In the genomic region with DNA sequence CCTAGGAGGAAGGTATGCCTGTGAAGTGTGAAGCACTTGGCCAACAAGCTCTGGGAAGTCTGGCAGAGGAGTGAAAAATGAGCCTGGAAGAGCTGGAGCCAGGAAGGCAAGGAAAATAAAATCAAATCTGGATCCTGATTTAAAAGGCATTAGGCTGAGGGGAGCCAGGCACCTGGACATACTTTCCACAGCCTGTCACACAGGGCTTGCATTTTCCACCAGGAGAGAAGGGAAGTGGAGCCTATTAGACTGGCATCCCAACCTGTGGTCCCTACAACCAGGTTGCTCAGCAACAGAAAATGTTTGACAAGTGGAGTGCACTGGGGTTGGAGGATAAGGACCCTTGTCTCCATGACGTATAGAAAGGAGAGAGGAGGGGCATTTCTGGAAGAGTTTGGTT, we compare ENCODE assay signal across 25 mouse cellular contexts.
DNase-seq lines count a peak whose midpoint lies in the region; ATAC-seq lines count a peak whose summit lies in the region.
"Had no signal": no experiment of that assay in that cellular context is flagged by ENCODE, and none has a peak within 500 bp of the region (broad histone marks: within the 10 kb centered on the region; RNA-seq: fewer than 3 reads in every experiment).

No protein-coding gene starts in this region.

- ATAC-seq in embryonic facial prominence, embryonic 14.5 days (ENCODE audit: low read depth) = peak; percentile 73
- ATAC-seq in limb, embryonic 12.5 days (ENCODE audit: insufficient number of reproducible peaks, insufficient read depth, low FRiP score, low TSS enrichment, low read depth) = peak; percentile 42; the same call in 1 of the 2 replicates
- peak; percentile 80; the same call in 1 of the 2 replicates for ATAC-seq in limb, embryonic 13.5 days (ENCODE audit: low FRiP score, low read depth)
- ATAC-seq: activated CD4-positive, CD25-positive, alpha-beta regulatory T cell, adult 4 months; forebrain, embryonic 14.5 days; forebrain, postnatal 0 days; hindbrain, postnatal 0 days; inflammation-experienced regulatory T-cells, adult 6 months had no signal

- H3K4me2 ChIP-seq in embryonic facial prominence, embryonic 14.5 days (ENCODE audit: low read depth, low read length) = no peak overlapping the region
- no peak overlapping the region for H3K4me2 ChIP-seq in limb, embryonic 12.5 days
- no peak overlapping the region for H3K4me2 ChIP-seq in limb, embryonic 13.5 days (replicated peaks)
- H3K4me2 ChIP-seq: embryonic facial prominence, embryonic 13.5 days; heart, embryonic 13.5 days; hindbrain, embryonic 14.5 days had no signal

- intact Hi-C loops in left cerebral cortex, postnatal 10 days (cut with DNase I) = no loop called here

- H3K27me3 ChIP-seq in embryonic facial prominence, embryonic 14.5 days (replicated peaks; ENCODE audit: control insufficient read depth, insufficient read depth, low read length) = no peaks in the 10 kb centered on the region
- H3K27me3 ChIP-seq in embryonic facial prominence, embryonic 10.5 days (replicated peaks; ENCODE audit: low read depth, poor library complexity, severe bottlenecking) = no peaks in the 10 kb centered on the region
- no peaks in the 10 kb centered on the region for H3K27me3 ChIP-seq in limb, embryonic 12.5 days
- no peaks in the 10 kb centered on the region for H3K27me3 ChIP-seq in limb, embryonic 10.5 days (ENCODE audit: low read depth, poor library complexity, severe bottlenecking)
- peaks cover 11% of the 10 kb centered on the region; the same call in 1 of the 2 replicates for H3K27me3 ChIP-seq in limb, embryonic 13.5 days
- H3K27me3 ChIP-seq: embryonic facial prominence, embryonic 13.5 days; heart, embryonic 13.5 days had no signal

- DNase-seq in embryonic facial prominence, embryonic 14.5 days (ENCODE audit: low spot score) = peak; percentile 60
- no peak for DNase-seq in embryonic facial prominence, embryonic 10.5 days (ENCODE audit: low spot score)
- DNase-seq in limb, embryonic 10.5 days (ENCODE audit: low spot score) = no peak
- DNase-seq in skeletal muscle tissue, adult 2 months (ENCODE audit: low read depth, low spot score) = peak; percentile 15
- no peak for DNase-seq in layer of hippocampus, postnatal 10 days (ENCODE audit: low spot score in 2 of 2)
- DNase-seq in left cerebral cortex, postnatal 10 days (ENCODE audit: extremely low spot score in 1 of 2, low spot score in 2 of 2) = no peak
- DNase-seq: adrenal gland, adult 8-10 months; adrenal gland, postnatal 25 days; cerebellum, adult 11-12 months; cerebellum, adult 8-10 months; forebrain, postnatal 0 days; gastrocnemius, postnatal 14 days; heart, adult 2 months; heart, postnatal 14 days; heart, postnatal 4 days had no signal

- no peaks in the 10 kb centered on the region for H3K9me3 ChIP-seq in embryonic facial prominence, embryonic 14.5 days (ENCODE audit: control insufficient read depth, low read length)
- H3K9me3 ChIP-seq in embryonic facial prominence, embryonic 10.5 days = no peaks in the 10 kb centered on the region
- H3K9me3 ChIP-seq in limb, embryonic 12.5 days = no peaks in the 10 kb centered on the region
- no peaks in the 10 kb centered on the region for H3K9me3 ChIP-seq in limb, embryonic 10.5 days (replicated peaks)
- no peaks in the 10 kb centered on the region for H3K9me3 ChIP-seq in limb, embryonic 13.5 days
- H3K9me3 ChIP-seq: embryonic facial prominence, embryonic 13.5 days; heart, embryonic 10.5 days; heart, embryonic 13.5 days had no signal

- peak overlapping the region; percentile 42; the same call in 1 of the 2 replicates for H3K27ac ChIP-seq in embryonic facial prominence, embryonic 14.5 days (replicated peaks; ENCODE audit: low read depth, low read length)
- no peak overlapping the region for H3K27ac ChIP-seq in embryonic facial prominence, embryonic 10.5 days (replicated peaks)
- H3K27ac ChIP-seq in limb, embryonic 12.5 days = 0 out of 2 replicates have a peak overlapping the region, but pooled peaks have one; percentile 2
- no peak overlapping the region for H3K27ac ChIP-seq in limb, embryonic 10.5 days
- H3K27ac ChIP-seq in limb, embryonic 13.5 days = peak overlapping the region; percentile 56; the same call in 1 of the 2 replicates
- H3K27ac ChIP-seq: heart, adult 2 months; heart, embryonic 10.5 days; heart, embryonic 13.5 days; hindbrain, embryonic 14.5 days; hindbrain, postnatal 0 days had no signal

- no peaks in the 10 kb centered on the region for H3K36me3 ChIP-seq in embryonic facial prominence, embryonic 14.5 days (ENCODE audit: control insufficient read depth, insufficient read depth, low read length)
- H3K36me3 ChIP-seq in embryonic facial prominence, embryonic 10.5 days (replicated peaks) = no peaks in the 10 kb centered on the region
- no peaks in the 10 kb centered on the region for H3K36me3 ChIP-seq in limb, embryonic 12.5 days
- H3K36me3 ChIP-seq in limb, embryonic 10.5 days = no peaks in the 10 kb centered on the region
- no peaks in the 10 kb centered on the region for H3K36me3 ChIP-seq in limb, embryonic 13.5 days
- H3K36me3 ChIP-seq: embryonic facial prominence, embryonic 13.5 days; heart, embryonic 10.5 days; heart, embryonic 13.5 days had no signal

- no peak overlapping the region for H3K4me3 ChIP-seq in embryonic facial prominence, embryonic 14.5 days (ENCODE audit: low read depth, low read length)
- H3K4me3 ChIP-seq in embryonic facial prominence, embryonic 10.5 days = no peak overlapping the region
- H3K4me3 ChIP-seq in limb, embryonic 12.5 days (replicated peaks) = no peak overlapping the region
- H3K4me3 ChIP-seq in limb, embryonic 10.5 days = no peak overlapping the region
- H3K4me3 ChIP-seq in limb, embryonic 13.5 days = no peak overlapping the region
- H3K4me3 ChIP-seq: embryonic facial prominence, embryonic 13.5 days; heart, adult 2 months; heart, embryonic 10.5 days; heart, embryonic 13.5 days had no signal

- WGBS in embryonic facial prominence, embryonic 14.5 days = 46% methylated on average over 1 of the region's 1 CpGs
- WGBS in embryonic facial prominence, embryonic 10.5 days = 74% methylated on average over 1 of the region's 1 CpGs
- 68% methylated on average over 1 of the region's 1 CpGs for WGBS in limb, embryonic 12.5 days
- 76% methylated on average over 1 of the region's 1 CpGs for WGBS in limb, embryonic 10.5 days
- 31% methylated on average over 1 of the region's 1 CpGs for WGBS in limb, embryonic 13.5 days

- H3K9ac ChIP-seq in embryonic facial prominence, embryonic 14.5 days (ENCODE audit: low read depth, low read length) = no peak overlapping the region
- H3K9ac ChIP-seq in limb, embryonic 12.5 days (replicated peaks) = no peak overlapping the region
- no peak overlapping the region for H3K9ac ChIP-seq in limb, embryonic 13.5 days
- H3K9ac ChIP-seq: embryonic facial prominence, embryonic 13.5 days; forebrain, postnatal 0 days; heart, embryonic 13.5 days; hindbrain, embryonic 14.5 days had no signal

- peaks cover 9% of the 10 kb centered on the region for H3K4me1 ChIP-seq in embryonic facial prominence, embryonic 14.5 days (ENCODE audit: control insufficient read depth, insufficient read depth, low read length)
- H3K4me1 ChIP-seq in embryonic facial prominence, embryonic 10.5 days = peaks cover 22% of the 10 kb centered on the region
- peaks cover 15% of the 10 kb centered on the region for H3K4me1 ChIP-seq in limb, embryonic 12.5 days (replicated peaks)
- peaks cover 5% of the 10 kb centered on the region for H3K4me1 ChIP-seq in limb, embryonic 10.5 days
- peaks cover 21% of the 10 kb centered on the region for H3K4me1 ChIP-seq in limb, embryonic 13.5 days

Comparison
In these comparisons a context has a peak if more than half of its experiments do, and no peak if none do; other contexts are left out.
1. DNase-seq: peak in embryonic facial prominence, embryonic 14.5 days (single experiment) and skeletal muscle tissue, adult 2 months (single experiment); none in embryonic facial prominence, embryonic 10.5 days (single experiment), limb, embryonic 10.5 days (single experiment), layer of hippocampus, postnatal 10 days (0 of 2) and left cerebral cortex, postnatal 10 days (0 of 2).
2. H3K27ac ChIP-seq: peak in embryonic facial prominence, embryonic 14.5 days (single experiment), limb, embryonic 12.5 days (single experiment) and limb, embryonic 13.5 days (single experiment); none in embryonic facial prominence, embryonic 10.5 days (single experiment) and limb, embryonic 10.5 days (single experiment).
3. Peak in every context shown above with its lines, with median percentiles within 50 percentile points of each other: ATAC-seq.